Mouse (Mus musculus) small intestine, adult 2 months (tissue): ENCODE measurements around the gene Slc22a23.

Source experiments
- CTCF ChIP-seq: fragments of 200-500 bp; IDR thresholded peaks from 2 replicates; pipeline ENCODE4 v1.5.1; 2012; ENCODE audit warnings: low read depth, mild to moderate bottlenecking, control low read depth, inconsistent platforms, low read length, moderate library complexity, mixed read lengths; ENCODE audit not compliant: insufficient replicate concordance, insufficient read length; ENCODE audit errors: extremely low read depth
- POLR2A ChIP-seq: fragments of 200-500 bp; IDR thresholded peaks from 2 replicates; pipeline ENCODE4 v1.6.1; 2012; ENCODE audit warnings: low read depth, mild to moderate bottlenecking, control low read depth, inconsistent platforms, low read length, moderate library complexity

GRCm38 (mm10) chr13:34258765-34259164 lies 86.2 kb downstream of the Slc22a23 start:
- TF ChIP-seq POLR2A (no peak), CTCF (no peak)
